Mouse (Mus musculus) retina, embryonic 14.5 days (tissue): ENCODE results near the gene Olfr704.
"Not testable (repeated sequence)": the region's sequence is repeated elsewhere in the genome, so short reads cannot be mapped to it uniquely, and the experiment has no call there.

ENCODE experiments used
- DNase-seq: peaks from one replicate; pipeline ENCODE4 v3.0.0-alpha.2; 2015; ENCODE audit warnings: low spot score

Olfr704 gene

DNA sequence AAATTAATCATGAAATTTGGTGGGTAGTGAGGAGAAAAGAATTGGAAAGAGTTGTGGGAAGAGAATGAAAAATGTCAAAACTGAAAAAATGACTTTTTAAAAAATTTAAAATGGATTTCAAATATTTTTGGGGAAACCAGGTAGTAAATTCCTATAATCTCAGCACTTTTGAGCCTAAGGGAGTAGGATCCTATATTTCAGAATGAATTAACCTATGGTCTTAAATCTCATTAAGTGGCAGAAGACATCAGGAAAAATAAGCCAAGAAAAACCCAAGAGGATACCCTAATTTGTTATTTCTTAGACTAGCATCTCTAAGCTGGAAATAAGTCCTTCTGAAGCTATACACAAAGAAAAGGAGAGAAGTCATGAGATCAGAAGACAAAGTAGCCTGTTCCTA is at the start of gene Olfr704:
TSS of gene Olfr704 (plus strand) at position 301 of the 400 bp plus-strand sequence.
- DNase-seq = no peak

GRCm38 (mm10) chr7:106813829-106814228 is 49.2 kb upstream of the Olfr704 start, which contains the start of gene Olfr701:
TSS of gene Olfr701 (plus strand) at chr7:106814129.
- no peak for DNase-seq

DNA sequence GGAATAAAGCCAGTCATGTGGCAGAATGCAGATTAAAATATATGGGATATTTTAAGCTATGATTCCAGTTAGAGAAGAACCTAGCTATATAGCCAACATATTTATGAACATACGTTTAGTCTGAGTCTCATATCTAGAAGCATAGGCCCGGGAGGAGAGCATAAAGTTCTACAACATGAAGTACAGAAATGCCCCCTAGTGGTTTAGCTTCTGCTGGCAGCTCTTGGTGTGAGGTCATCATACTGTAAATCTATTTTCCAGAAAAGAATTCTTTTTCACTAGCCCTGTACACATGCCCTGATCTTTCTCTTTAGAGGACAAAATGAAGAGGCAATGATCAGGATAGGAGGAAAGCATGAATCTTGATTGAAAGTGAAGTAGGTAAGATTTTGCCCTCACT is 47.2 kb upstream of the Olfr704 start:
- DNase-seq = peak; percentile 21

- DNase-seq = no peak
These were observed 44.6 kb upstream of the Olfr704 start for GRCm38 (mm10) chr7:106818414-106818813.

- no peak for DNase-seq
These were observed 29.2 kb upstream of the Olfr704 start, which contains the start of gene Olfr702 for GRCm38 (mm10) chr7:106833793-106834192. TSS of gene Olfr702 (minus strand) at chr7:106833893.

GRCm38 (mm10) chr7:106843060-106843459 is 19.9 kb upstream of the Olfr704 start, which contains the start of gene Olfr703:
TSS of gene Olfr703 (plus strand) at chr7:106843360.
- no peak for DNase-seq

- DNase-seq = no peak
These were observed 13.8 kb downstream of the Olfr704 start, which contains the start of gene Olfr705 for GRCm38 (mm10) chr7:106876791-106877190. TSS of gene Olfr705 (minus strand) at chr7:106876891.

- DNase-seq = no peak
These were observed 25.1 kb downstream of the Olfr704 start, which contains the start of gene Olfr706 for GRCm38 (mm10) chr7:106888062-106888461. TSS of gene Olfr706 (minus strand) at chr7:106888162.

- not testable (repeated sequence) for DNase-seq
These were observed 38.2 kb downstream of the Olfr704 start, which contains the start of gene Olfr707 for GRCm38 (mm10) chr7:106901141-106901540. TSS of gene Olfr707 (minus strand) at chr7:106901241.

- DNase-seq = no peak
These were observed 44.7 kb downstream of the Olfr704 start, which contains the start of gene Olfr1532-ps1 for GRCm38 (mm10) chr7:106907676-106908075. TSS of gene Olfr1532-ps1 (plus strand) at chr7:106908001.
